Mouse (Mus musculus) liver, adult 2 months (tissue): ENCODE measurements at regions not wholly inside any gene's neighbourhood (a gene's known extent, or its start where the extent isn't known, plus 50 kb on each side); places are given as distances from the start of the nearest gene placed in this dataset.

Experiments used
- DNase-seq: peaks from one replicate; pipeline ENCODE4 v3.0.0-alpha.2; 2011; ENCODE audit warnings: low read depth, low spot score; ENCODE audit errors: extremely low read depth
- H3K27ac ChIP-seq: fragments of 200-500 bp; replicated peaks from 2 replicates; pipeline ENCODE4 v1.5.1; 2012; ENCODE audit warnings: low read depth, mild to moderate bottlenecking, control low read depth, inconsistent platforms, low read length; ENCODE audit not compliant: insufficient read depth
- H3K27me3 ChIP-seq: fragments of 200-500 bp; 2 replicates; pipeline ENCODE4 v1.6.1; 2012; ENCODE audit warnings: mild to moderate bottlenecking, moderate library complexity, low read length, inconsistent platforms; ENCODE audit not compliant: control insufficient read depth, insufficient read depth
- H3K36me3 ChIP-seq: fragments of 200-500 bp; 2 replicates; pipeline ENCODE4 v1.6.1; 2012; ENCODE audit warnings: low read length, inconsistent platforms; ENCODE audit not compliant: control insufficient read depth, insufficient read depth
- H3K4me1 ChIP-seq: fragments of 200-500 bp; 2 replicates; pipeline ENCODE4 v1.6.1; 2011; ENCODE audit warnings: low read length; ENCODE audit not compliant: control insufficient read depth, insufficient read depth
- H3K4me3 ChIP-seq: fragments of 200-500 bp; 2 replicates; pipeline ENCODE4 v1.5.1; 2011; ENCODE audit warnings: low read depth, mild to moderate bottlenecking, control low read depth, low read length, moderate library complexity; ENCODE audit not compliant: insufficient read depth
- H3K79me2 ChIP-seq: fragments of 200-500 bp; 2 replicates; pipeline ENCODE4 v1.6.1; 2012; ENCODE audit warnings: inconsistent platforms, mild to moderate bottlenecking, low read length, moderate library complexity; ENCODE audit not compliant: control insufficient read depth, insufficient read depth
- H3K9ac ChIP-seq: fragments of 200-500 bp; 2 replicates; pipeline ENCODE4 v1.6.1; 2012; ENCODE audit warnings: low read depth, mild to moderate bottlenecking, control low read depth, inconsistent platforms, low read length
- CTCF ChIP-seq: fragments of 200-500 bp; IDR thresholded peaks from 2 replicates; pipeline ENCODE4 v1.5.1; 2011; ENCODE audit warnings: low read depth, low read length, control low read depth
- POLR2A ChIP-seq: fragments of 200-500 bp; IDR thresholded peaks from 2 replicates; pipeline ENCODE4 v1.6.1; 2011; ENCODE audit warnings: low read length, control low read depth; ENCODE audit not compliant: insufficient read depth; ENCODE audit errors: extremely low read depth
- WGBS: fragments of 180-500 bp; shearing (Covaris S2); methylation state at CpG from one replicate; pipeline ENCODE4 v1.1.7; 2018; 5-methylcytosine and 5-hydroxymethylcytosine counted together

DNA sequence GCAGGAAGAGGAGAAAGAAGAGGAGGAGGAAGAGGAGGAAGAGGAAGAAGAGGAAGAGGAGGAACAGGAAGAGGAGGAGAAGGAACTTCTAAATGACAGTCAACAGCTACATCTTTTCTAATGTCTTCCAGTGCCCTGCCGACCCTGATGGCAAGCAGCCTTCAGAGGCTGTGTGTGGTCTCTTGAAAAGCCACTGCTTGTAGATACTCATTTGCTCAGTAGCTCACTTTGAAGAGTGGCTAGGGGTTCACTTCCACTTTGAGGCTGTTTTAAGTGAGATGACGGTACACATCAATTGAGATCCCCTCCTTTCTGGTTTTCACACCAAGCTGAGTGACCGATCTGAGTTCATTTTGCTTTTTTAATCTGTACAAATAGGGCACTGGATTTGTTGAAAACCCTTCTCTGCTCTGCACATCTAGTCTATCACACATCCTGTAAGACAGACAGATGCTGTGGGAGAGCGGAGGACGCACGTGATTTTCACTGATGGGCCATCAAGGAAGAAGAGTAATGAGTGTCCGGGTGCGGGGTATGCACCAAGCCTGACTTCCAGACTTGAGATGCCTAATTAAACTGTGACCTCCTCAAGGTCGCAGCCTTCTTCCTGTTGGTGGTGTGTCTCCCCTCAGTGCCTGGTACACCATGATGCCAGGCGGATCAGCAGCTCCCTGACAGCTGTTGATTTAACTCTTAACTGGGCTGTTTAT, 239.0 kb downstream of the Mtx2 start:
- no peak for TF ChIP-seq CTCF
- TF ChIP-seq POLR2A, result no peak
- no peak for DNase-seq
- Histone ChIP-seq H3K27me3 (no peaks in the 10 kb centered on the region), H3K36me3 (no peaks in the 10 kb centered on the region), H3K79me2 (no peaks in the 10 kb centered on the region), H3K4me1 (no peaks in the 10 kb centered on the region), H3K27ac (no peak overlapping the region), H3K4me3 (no peak overlapping the region), H3K9ac (no peak overlapping the region)
- 59% methylated on average over 10 of the region's 10 CpGs for WGBS

DNA sequence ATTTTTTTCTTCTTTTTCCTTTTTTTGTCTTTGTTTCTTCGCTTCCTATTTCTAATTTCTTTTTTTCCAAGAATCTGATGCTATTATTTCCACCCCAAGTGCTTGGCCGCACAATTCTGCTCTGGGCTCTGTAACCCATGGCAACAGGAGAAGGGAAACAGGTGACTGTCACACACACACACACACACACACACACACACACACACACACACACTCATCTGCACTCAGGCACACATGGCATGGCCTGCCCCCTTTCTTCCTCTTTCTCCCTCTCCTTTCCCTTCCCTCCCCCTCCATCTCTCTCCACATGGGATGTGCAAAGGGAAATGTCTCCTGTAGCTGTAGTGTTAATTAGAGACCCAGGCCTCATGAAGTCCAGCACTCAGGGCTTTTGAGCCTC, 239.7 kb downstream of the Mtx2 start:
- Histone ChIP-seq H3K36me3 (no peaks in the 10 kb centered on the region), H3K9ac (no peak overlapping the region), H3K27ac (no peak overlapping the region), H3K79me2 (no peaks in the 10 kb centered on the region), H3K27me3 (no peaks in the 10 kb centered on the region), H3K4me1 (no peaks in the 10 kb centered on the region), H3K4me3 (no peak overlapping the region)
- TF ChIP-seq CTCF (no peak), POLR2A (no peak)
- DNase-seq, result no peak
- WGBS, result 72% methylated on average over 2 of the region's 2 CpGs

DNA sequence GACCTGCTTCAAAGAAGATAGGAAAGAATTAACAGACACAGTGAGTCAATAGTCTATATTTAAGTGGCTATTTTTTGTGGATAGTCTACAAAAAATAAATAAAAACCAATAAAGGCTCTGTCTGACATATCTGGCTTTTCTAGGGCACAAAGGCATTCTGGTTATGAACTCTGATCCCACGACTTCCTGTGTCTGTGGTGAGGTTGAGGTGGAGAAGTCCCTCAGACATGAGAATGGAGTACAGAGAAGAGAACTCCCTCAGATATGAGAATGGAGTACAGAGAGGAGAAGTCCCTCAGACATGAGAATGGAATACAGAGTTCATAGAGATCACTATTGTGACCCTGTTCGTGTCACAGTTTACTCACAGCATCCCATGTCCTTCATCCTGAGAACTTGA, 243.7 kb downstream of the Mtx2 start:
- Histone ChIP-seq H3K27ac (no peak overlapping the region), H3K9ac (no peak overlapping the region), H3K4me1 (no peaks in the 10 kb centered on the region), H3K27me3 (no peaks in the 10 kb centered on the region), H3K4me3 (no peak overlapping the region), H3K36me3 (no peaks in the 10 kb centered on the region), H3K79me2 (no peaks in the 10 kb centered on the region)
- WGBS, result 56% methylated on average over 2 of the region's 2 CpGs
- TF ChIP-seq POLR2A, result no peak
- TF ChIP-seq CTCF, result no peak
- DNase-seq, result no peak

DNA sequence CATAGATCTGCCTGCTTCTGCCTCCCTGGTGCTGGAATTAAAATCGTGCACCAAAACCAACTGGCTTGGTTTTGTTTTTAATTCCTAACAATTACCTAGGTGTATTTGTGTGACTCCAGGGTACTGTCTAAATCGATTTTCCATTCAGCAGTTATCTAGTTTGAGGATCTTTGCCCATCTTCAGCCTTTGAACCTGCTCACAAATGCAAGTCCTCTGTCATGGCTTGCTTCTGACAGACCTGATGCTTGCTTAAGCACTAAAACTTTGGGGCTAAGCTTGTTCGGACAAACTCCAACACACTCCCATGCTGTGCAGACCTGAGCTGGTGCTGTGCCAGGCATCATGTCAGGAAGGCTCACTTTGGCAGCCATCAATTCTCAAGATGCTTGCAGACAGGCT, 246.4 kb downstream of the Mtx2 start:
- no peak overlapping the region for H3K9ac ChIP-seq
- no peak overlapping the region for H3K4me3 ChIP-seq
- H3K79me2 ChIP-seq, result no peaks in the 10 kb centered on the region
- 68% methylated on average over 3 of the region's 3 CpGs for WGBS
- no peaks in the 10 kb centered on the region for H3K36me3 ChIP-seq
- H3K27ac ChIP-seq, result no peak overlapping the region
- DNase-seq, result no peak
- no peaks in the 10 kb centered on the region for H3K4me1 ChIP-seq
- H3K27me3 ChIP-seq, result no peaks in the 10 kb centered on the region
- TF ChIP-seq POLR2A (no peak), CTCF (no peak)

DNA sequence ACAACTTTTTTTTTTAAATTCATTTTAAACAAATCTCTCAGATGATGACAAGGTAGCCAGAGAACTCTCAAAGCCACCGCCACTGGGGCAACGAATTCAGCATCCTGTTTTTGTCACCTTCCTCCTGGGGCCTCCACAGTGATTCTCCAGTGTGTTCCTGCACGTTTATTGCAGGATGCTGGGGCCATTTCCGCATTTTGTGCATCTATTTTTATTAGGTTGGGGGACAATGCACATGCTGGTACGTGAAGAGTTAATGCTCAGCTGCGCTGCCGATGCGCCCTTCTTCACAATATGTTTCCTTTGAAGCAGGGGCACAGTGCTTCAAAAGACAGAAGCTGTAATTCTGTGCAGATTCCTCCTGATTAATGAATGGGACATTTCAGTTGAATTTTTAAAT, 246.9 kb downstream of the Mtx2 start:
- no peaks in the 10 kb centered on the region for H3K79me2 ChIP-seq
- no peaks in the 10 kb centered on the region for H3K4me1 ChIP-seq
- TF ChIP-seq POLR2A (no peak), CTCF (no peak)
- no peak overlapping the region for H3K4me3 ChIP-seq
- WGBS, result 57% methylated on average over 8 of the region's 8 CpGs
- no peak overlapping the region for H3K9ac ChIP-seq
- no peaks in the 10 kb centered on the region for H3K36me3 ChIP-seq
- H3K27me3 ChIP-seq, result no peaks in the 10 kb centered on the region
- no peak for DNase-seq
- H3K27ac ChIP-seq, result no peak overlapping the region

DNA sequence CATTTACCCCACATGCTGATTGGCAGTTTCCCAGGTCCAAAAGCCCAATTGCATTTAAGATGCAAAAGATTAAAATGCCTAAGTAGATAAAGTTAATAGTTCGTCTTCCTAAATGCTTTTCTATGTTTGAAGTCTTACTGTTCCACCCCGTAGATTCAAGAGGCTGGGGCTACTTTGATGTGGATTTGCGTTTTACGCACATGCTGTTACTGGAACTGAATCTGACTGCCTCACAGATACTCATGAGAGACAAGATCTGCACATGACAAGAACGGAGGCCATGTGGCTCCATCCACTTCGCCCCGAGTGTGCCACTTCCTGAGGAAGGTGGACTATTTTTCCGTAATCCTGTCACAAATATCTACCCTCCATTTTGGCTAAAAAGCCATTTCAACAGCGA, 247.6 kb downstream of the Mtx2 start:
- no peak for DNase-seq
- Histone ChIP-seq H3K36me3 (no peaks in the 10 kb centered on the region), H3K27me3 (no peaks in the 10 kb centered on the region), H3K27ac (no peak overlapping the region), H3K4me1 (no peaks in the 10 kb centered on the region), H3K9ac (no peak overlapping the region), H3K4me3 (no peak overlapping the region), H3K79me2 (no peaks in the 10 kb centered on the region)
- TF ChIP-seq CTCF (no peak), POLR2A (no peak)
- 80% methylated on average over 9 of the region's 9 CpGs for whole genome bisulfite sequencing
